Mouse (Mus musculus): ENCODE results near the gene Pax9. TPM values are rescaled to one million over a fixed set of nuclear protein-coding genes. Genes with fewer than 3 reads are reported as not detected.

Gene Pax9
- polyA plus RNA-seq, 1 experiment = not detected

GRCm38 (mm10) chr12:56696174-56697010 lies 4.8 kb downstream of the Pax9 start:
- TF ChIP-seq CTCF (IDR thresholded peaks at IDR 0.05; ENCODE audit: low read depth, low read length) (no peak), POLR2A (IDR thresholded peaks at IDR 0.05; ENCODE audit: borderline replicate concordance, low read depth, low read length) (no peak)
- no peak overlapping the region for H3K27ac ChIP-seq (ENCODE audit: insufficient read depth, low read depth, low read length)
- no peak overlapping the region for H3K4me3 ChIP-seq (ENCODE audit: insufficient read depth, low read length)
- 0 out of 2 replicates have a peak, but pooled peaks cover 2% of the 10 kb centered on the region for H3K4me1 ChIP-seq (ENCODE audit: control insufficient read depth, insufficient read depth, low read length)

DNA sequence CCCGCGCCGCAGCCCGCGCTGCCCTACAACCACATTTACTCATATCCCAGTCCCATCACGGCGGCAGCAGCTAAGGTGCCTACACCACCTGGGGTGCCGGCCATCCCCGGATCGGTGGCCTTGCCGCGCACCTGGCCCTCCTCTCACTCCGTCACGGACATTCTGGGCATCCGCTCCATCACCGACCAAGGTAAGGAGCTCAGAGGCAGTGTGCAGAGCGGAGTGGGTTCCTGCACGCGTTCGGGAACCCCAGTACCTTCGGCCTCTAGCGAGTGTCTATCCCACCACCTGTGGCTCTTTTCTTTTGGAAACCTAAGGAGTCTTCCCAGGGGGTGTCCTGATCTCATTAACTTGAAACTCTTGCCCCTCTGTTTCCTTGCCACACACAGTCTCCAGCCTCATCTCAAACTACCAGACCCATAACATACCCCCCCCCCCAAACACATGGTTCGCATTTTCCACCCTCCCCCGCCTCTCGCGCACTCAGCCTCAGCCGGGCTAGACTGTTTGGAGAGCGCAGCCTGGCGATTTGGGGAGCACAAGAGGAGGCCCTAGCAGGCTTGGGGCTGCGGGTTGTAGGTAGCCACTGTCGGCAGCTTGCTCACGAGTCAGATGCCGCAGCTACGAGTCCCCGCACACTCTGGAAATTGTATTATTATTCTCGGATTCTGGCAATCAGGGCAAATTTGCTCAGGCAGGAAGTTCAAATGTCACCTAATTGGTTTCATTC lies 5.6 kb downstream of the Pax9 start:
- no peak overlapping the region for H3K27ac ChIP-seq (ENCODE audit: insufficient read depth, low read depth, low read length)
- 0 out of 2 replicates have a peak, but pooled peaks cover 2% of the 10 kb centered on the region for H3K4me1 ChIP-seq (ENCODE audit: control insufficient read depth, insufficient read depth, low read length)
- no peak overlapping the region for H3K4me3 ChIP-seq (ENCODE audit: insufficient read depth, low read length)
- TF ChIP-seq POLR2A (IDR thresholded peaks at IDR 0.05; ENCODE audit: borderline replicate concordance, low read depth, low read length) = no peak
- no peak for TF ChIP-seq CTCF (IDR thresholded peaks at IDR 0.05; ENCODE audit: low read depth, low read length)

DNA sequence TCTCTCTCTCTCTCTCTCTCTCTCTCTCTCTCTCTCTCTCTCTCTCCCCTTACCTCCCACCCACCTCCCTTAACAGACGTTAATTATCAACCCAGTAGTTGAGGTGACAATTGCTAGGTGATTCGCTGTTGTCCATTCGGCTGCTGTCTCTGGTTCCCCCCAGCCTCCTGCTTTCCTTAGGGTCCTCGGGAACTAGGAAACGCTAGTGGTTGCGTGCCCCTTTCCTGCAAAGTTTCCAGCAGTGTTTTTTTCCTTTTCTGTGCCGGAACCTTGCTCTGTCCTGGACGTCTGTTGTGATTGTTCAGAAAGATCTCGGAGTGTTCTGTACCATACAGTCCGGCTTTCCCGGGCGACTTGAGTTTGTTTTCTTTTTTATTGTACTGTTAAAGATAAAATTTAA lies 6.2 kb downstream of the Pax9 start:
- Histone ChIP-seq H3K4me3 (ENCODE audit: insufficient read depth, low read length) (no peak overlapping the region), H3K27ac (ENCODE audit: insufficient read depth, low read depth, low read length) (no peak overlapping the region), H3K4me1 (ENCODE audit: control insufficient read depth, insufficient read depth, low read length) (0 out of 2 replicates have a peak, but pooled peaks cover 2% of the 10 kb centered on the region)
- no peak for TF ChIP-seq CTCF (IDR thresholded peaks at IDR 0.05; ENCODE audit: low read depth, low read length)
- TF ChIP-seq POLR2A (IDR thresholded peaks at IDR 0.05; ENCODE audit: borderline replicate concordance, low read depth, low read length) = no peak

- TF ChIP-seq POLR2A (IDR thresholded peaks at IDR 0.05; ENCODE audit: borderline replicate concordance, low read depth, low read length) (no peak), CTCF (IDR thresholded peaks at IDR 0.05; ENCODE audit: low read depth, low read length) (no peak)
- Histone ChIP-seq H3K4me3 (ENCODE audit: insufficient read depth, low read length) (no peak overlapping the region), H3K27ac (ENCODE audit: insufficient read depth, low read depth, low read length) (no peak overlapping the region), H3K4me1 (ENCODE audit: control insufficient read depth, insufficient read depth, low read length) (0 out of 2 replicates have a peak, but pooled peaks cover 2% of the 10 kb centered on the region)
Measured at GRCm38 (mm10) chr12:56698191-56698980, 6.8 kb downstream of the Pax9 start.

DNA sequence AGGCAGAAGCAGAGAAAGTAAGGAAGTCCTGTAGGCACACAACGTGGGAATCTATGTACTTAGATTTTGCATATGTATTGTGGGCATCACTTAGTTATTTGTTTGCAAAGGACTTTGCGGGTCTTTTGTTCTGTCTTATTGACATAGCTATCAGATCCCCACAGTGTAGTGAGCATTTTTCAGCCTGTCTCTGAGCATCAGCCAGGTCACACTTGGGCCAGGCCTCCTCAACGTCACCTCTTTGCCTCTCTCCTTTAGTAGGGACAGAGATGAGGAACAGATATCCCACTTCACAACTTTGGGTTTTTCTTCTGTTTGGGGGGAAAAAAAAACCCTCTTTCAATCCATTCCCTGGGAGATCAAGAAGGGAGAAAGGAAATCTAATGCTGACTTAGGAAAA lies 7.8 kb downstream of the Pax9 start:
- H3K4me3 ChIP-seq (ENCODE audit: insufficient read depth, low read length) = no peak overlapping the region
- TF ChIP-seq CTCF (IDR thresholded peaks at IDR 0.05; ENCODE audit: low read depth, low read length) (no peak), POLR2A (IDR thresholded peaks at IDR 0.05; ENCODE audit: borderline replicate concordance, low read depth, low read length) (no peak)
- H3K27ac ChIP-seq (ENCODE audit: insufficient read depth, low read depth, low read length) = no peak overlapping the region
- H3K4me1 ChIP-seq (ENCODE audit: control insufficient read depth, insufficient read depth, low read length) = 0 out of 2 replicates have a peak, but pooled peaks cover 2% of the 10 kb centered on the region

DNA sequence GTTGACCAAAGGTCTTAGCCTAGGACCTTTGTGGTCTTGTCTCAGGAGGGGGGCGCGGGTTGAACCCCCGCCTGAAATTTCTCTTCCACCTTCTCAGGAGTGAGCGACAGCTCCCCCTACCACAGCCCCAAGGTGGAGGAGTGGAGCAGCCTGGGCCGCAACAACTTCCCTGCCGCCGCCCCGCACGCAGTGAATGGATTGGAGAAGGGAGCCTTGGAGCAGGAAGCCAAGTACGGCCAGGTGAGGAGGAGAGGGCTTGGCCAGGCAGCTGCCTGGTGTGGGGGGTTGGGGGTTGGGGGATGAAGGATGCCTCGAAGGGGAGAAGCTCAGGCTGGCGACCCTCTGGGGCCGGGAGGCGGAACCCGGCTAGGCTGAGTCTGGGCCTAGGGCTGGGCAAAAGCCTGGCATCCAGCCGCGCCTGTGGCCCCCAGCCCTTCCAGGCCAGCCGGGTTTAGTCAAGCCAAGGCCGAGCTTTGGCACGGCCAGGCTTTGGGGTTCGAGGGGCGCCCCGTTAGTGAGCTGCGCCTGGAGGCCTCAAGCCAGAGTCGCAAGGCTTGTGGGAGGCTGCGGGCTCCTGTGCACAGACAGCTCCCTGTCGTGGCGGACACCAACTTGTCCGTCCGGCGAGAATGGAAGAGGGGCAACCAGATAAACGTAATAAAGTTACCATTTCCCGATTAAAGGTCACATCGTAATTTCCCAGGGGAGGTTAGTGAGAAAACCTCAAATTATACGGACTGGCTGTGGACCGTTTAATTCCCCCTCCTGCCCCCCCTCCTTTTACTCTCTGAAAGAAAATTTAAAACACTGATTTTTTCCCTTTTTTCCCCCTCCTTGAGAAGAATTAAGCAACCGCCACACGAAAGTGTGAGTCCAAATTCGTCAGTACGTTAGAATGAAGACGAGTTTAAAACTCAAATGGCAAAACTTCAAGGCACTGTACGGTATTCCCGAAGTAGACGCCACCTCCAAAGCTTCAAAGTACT lies 8.6 kb downstream of the Pax9 start:
- Histone ChIP-seq H3K27ac (ENCODE audit: insufficient read depth, low read depth, low read length) (no peak overlapping the region), H3K4me1 (ENCODE audit: control insufficient read depth, insufficient read depth, low read length) (0 out of 2 replicates have a peak, but pooled peaks cover 2% of the 10 kb centered on the region), H3K4me3 (ENCODE audit: insufficient read depth, low read length) (no peak overlapping the region)
- TF ChIP-seq POLR2A (IDR thresholded peaks at IDR 0.05; ENCODE audit: borderline replicate concordance, low read depth, low read length) (no peak), CTCF (IDR thresholded peaks at IDR 0.05; ENCODE audit: low read depth, low read length) (no peak)

- no peak overlapping the region for H3K27ac ChIP-seq (ENCODE audit: insufficient read depth, low read depth, low read length)
- no peak overlapping the region for H3K4me3 ChIP-seq (ENCODE audit: insufficient read depth, low read length)
- no peaks in the 10 kb centered on the region for H3K4me1 ChIP-seq (ENCODE audit: control insufficient read depth, insufficient read depth, low read length)
- TF ChIP-seq CTCF (IDR thresholded peaks at IDR 0.05; ENCODE audit: low read depth, low read length) (no peak), POLR2A (IDR thresholded peaks at IDR 0.05; ENCODE audit: borderline replicate concordance, low read depth, low read length) (no peak)
Measured at GRCm38 (mm10) chr12:56701004-56701403, 9.4 kb downstream of the Pax9 start.

GRCm38 (mm10) chr12:56717971-56718706 lies 26.6 kb downstream of the Pax9 start:
- Histone ChIP-seq H3K4me1 (ENCODE audit: control insufficient read depth, insufficient read depth, low read length) (no peaks in the 10 kb centered on the region), H3K27ac (ENCODE audit: insufficient read depth, low read depth, low read length) (no peak overlapping the region), H3K4me3 (ENCODE audit: insufficient read depth, low read length) (no peak overlapping the region)
- TF ChIP-seq POLR2A (IDR thresholded peaks at IDR 0.05; ENCODE audit: borderline replicate concordance, low read depth, low read length) = no peak
- TF ChIP-seq CTCF (IDR thresholded peaks at IDR 0.05; ENCODE audit: low read depth, low read length) = no peak

Data from bone marrow macrophage, adult 2 months (primary cell).